Mouse (Mus musculus): ENCODE measurements around the gene Smim4. TPM values are rescaled to one million over a fixed set of nuclear protein-coding genes. Genes with fewer than 3 reads are reported as not detected.

The Smim4 gene
- polyA plus RNA-seq (2015; fragmentation: Nextera tagmentation; extraction: Ambion mirVana) = 210 and 212 TPM in 2 replicates

DNA sequence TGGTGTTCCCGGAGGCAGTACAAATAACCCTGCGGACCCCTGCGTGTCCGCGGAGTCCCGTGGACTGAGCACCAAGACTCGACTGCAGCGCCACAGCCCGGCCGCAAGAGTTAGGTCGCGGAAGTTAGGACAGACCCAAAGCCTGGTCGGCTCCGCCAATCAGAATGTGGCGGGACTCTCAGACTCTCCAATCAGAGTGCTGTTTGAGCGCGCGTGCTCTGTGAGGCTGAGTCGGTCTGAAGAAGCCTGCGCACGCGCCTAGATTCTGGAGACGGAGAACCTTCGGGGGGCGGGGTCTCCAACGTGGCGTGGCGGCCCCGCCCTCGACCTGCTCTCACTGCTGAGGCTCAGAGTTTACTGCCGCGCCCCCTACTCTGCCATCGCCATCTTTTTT lies at the start of gene Smim4:
Smim4 (minus strand) TSS at position 131 of the 394 bp plus-strand sequence.
- H3K4me1 ChIP-seq (replicated peaks; ENCODE audit: insufficient read depth, low read length) = peaks cover 30% of the 10 kb centered on the region
- peak; percentile 95 for ATAC-seq (replicated peaks; ENCODE audit: low FRiP score, low read depth)
- H3K9ac ChIP-seq (ENCODE audit: low read depth, low read length) = peak within 1 kb of the TSS; percentile 75
- no peaks in the 10 kb centered on the region for H3K27me3 ChIP-seq (ENCODE audit: insufficient read depth, low read length)
- H3K9me3 ChIP-seq (replicated peaks; ENCODE audit: low read length) = no peaks in the 10 kb centered on the region
- H3K4me2 ChIP-seq (ENCODE audit: low read length) = peak within 1 kb of the TSS; percentile 78
- TF ChIP-seq CTCF (IDR thresholded peaks at IDR 0.05; ENCODE audit: low read depth) = peak; percentile 69
- WGBS = under 1% methylated on average over 33 of the region's 33 CpGs
- H3K36me3 ChIP-seq (ENCODE audit: insufficient read depth, low read length) = no peaks in the 10 kb centered on the region
- peak within 1 kb of the TSS; percentile 57 for H3K4me3 ChIP-seq (replicated peaks; ENCODE audit: low read depth, low read length)
- H3K27ac ChIP-seq = peak within 1 kb of the TSS; percentile 88
- peak; percentile 100 for DNase-seq (ENCODE audit: low spot score)

DNA sequence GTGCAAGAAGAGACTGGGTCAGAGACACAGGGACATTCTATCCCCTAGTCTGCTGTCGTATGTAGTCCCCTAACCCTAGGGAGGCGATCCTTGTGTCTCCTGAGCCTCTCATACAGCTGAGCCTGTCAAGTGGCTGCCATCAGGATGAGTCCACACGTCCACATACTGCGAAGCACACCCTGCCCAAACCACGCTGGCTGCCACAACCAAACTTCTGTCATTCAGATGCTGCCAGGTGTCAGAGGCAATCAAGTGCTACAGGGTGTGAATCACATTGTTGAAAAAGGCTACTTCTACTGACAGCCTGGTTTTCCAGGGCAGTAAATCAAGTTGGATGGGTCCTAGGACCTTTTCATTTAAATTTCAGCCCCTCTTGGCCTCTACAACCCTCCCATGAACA lies 49.0 kb upstream of the Smim4 start:
- TF ChIP-seq CTCF (IDR thresholded peaks at IDR 0.05; ENCODE audit: low read depth) = no peak
- H3K4me1 ChIP-seq (replicated peaks; ENCODE audit: insufficient read depth, low read length) = no peaks in the 10 kb centered on the region
- H3K36me3 ChIP-seq (ENCODE audit: insufficient read depth, low read length) = peaks cover 96% of the 10 kb centered on the region
- no peak overlapping the region for H3K27ac ChIP-seq
- ATAC-seq (replicated peaks; ENCODE audit: low FRiP score, low read depth) (no peak), DNase-seq (ENCODE audit: low spot score) (no peak)
- H3K9me3 ChIP-seq (replicated peaks; ENCODE audit: low read length) = no peaks in the 10 kb centered on the region
- no peak overlapping the region for H3K4me2 ChIP-seq (ENCODE audit: low read length)
- no peak overlapping the region for H3K9ac ChIP-seq (ENCODE audit: low read depth, low read length)
- no peaks in the 10 kb centered on the region for H3K27me3 ChIP-seq (ENCODE audit: insufficient read depth, low read length)
- H3K4me3 ChIP-seq (replicated peaks; ENCODE audit: low read depth, low read length) = no peak overlapping the region
- 78% methylated on average over 5 of the region's 5 CpGs for WGBS

- ATAC-seq (replicated peaks; ENCODE audit: low FRiP score, low read depth) (no peak), DNase-seq (ENCODE audit: low spot score) (no peak)
- no peaks in the 10 kb centered on the region for H3K9me3 ChIP-seq (replicated peaks; ENCODE audit: low read length)
- no peaks in the 10 kb centered on the region for H3K4me1 ChIP-seq (replicated peaks; ENCODE audit: insufficient read depth, low read length)
- H3K27ac ChIP-seq = no peak overlapping the region
- H3K27me3 ChIP-seq (ENCODE audit: insufficient read depth, low read length) = no peaks in the 10 kb centered on the region
- TF ChIP-seq CTCF (IDR thresholded peaks at IDR 0.05; ENCODE audit: low read depth) = no peak
- H3K4me2 ChIP-seq (ENCODE audit: low read length) = no peak overlapping the region
- no peak overlapping the region for H3K9ac ChIP-seq (ENCODE audit: low read depth, low read length)
- peaks cover 96% of the 10 kb centered on the region for H3K36me3 ChIP-seq (ENCODE audit: insufficient read depth, low read length)
- H3K4me3 ChIP-seq (replicated peaks; ENCODE audit: low read depth, low read length) = no peak overlapping the region
- 86% methylated on average over 15 of the region's 16 CpGs for WGBS
Measured at GRCm38 (mm10) chr14:31177287-31177686, 48.5 kb upstream of the Smim4 start.

GRCm38 (mm10) chr14:31173537-31173936 lies 44.8 kb upstream of the Smim4 start:
- H3K9me3 ChIP-seq (replicated peaks; ENCODE audit: low read length) = no peaks in the 10 kb centered on the region
- H3K4me2 ChIP-seq (ENCODE audit: low read length) = no peak overlapping the region
- WGBS = 77% methylated on average over 7 of the region's 7 CpGs
- H3K4me3 ChIP-seq (replicated peaks; ENCODE audit: low read depth, low read length) = no peak overlapping the region
- H3K27ac ChIP-seq = no peak overlapping the region
- DNase-seq (ENCODE audit: low spot score) (no peak), ATAC-seq (replicated peaks; ENCODE audit: low FRiP score, low read depth) (no peak)
- 0 out of 2 replicates have a peak, but pooled peaks cover 4% of the 10 kb centered on the region for H3K4me1 ChIP-seq (replicated peaks; ENCODE audit: insufficient read depth, low read length)
- TF ChIP-seq CTCF (IDR thresholded peaks at IDR 0.05; ENCODE audit: low read depth) = no peak
- H3K9ac ChIP-seq (ENCODE audit: low read depth, low read length) = no peak overlapping the region
- H3K27me3 ChIP-seq (ENCODE audit: insufficient read depth, low read length) = no peaks in the 10 kb centered on the region
- H3K36me3 ChIP-seq (ENCODE audit: insufficient read depth, low read length) = peaks cover 75% of the 10 kb centered on the region

GRCm38 (mm10) chr14:31172781-31173455 lies 44.2 kb upstream of the Smim4 start:
- 66% methylated on average over 18 of the region's 18 CpGs for WGBS
- H3K36me3 ChIP-seq (ENCODE audit: insufficient read depth, low read length) = peaks cover 72% of the 10 kb centered on the region
- no peak for TF ChIP-seq CTCF (IDR thresholded peaks at IDR 0.05; ENCODE audit: low read depth)
- no peaks in the 10 kb centered on the region for H3K9me3 ChIP-seq (replicated peaks; ENCODE audit: low read length)
- ATAC-seq (replicated peaks; ENCODE audit: low FRiP score, low read depth) (no peak), DNase-seq (ENCODE audit: low spot score) (no peak)
- no peaks in the 10 kb centered on the region for H3K27me3 ChIP-seq (ENCODE audit: insufficient read depth, low read length)
- no peak overlapping the region for H3K27ac ChIP-seq
- H3K4me3 ChIP-seq (replicated peaks; ENCODE audit: low read depth, low read length) = no peak overlapping the region
- no peak overlapping the region for H3K9ac ChIP-seq (ENCODE audit: low read depth, low read length)
- H3K4me2 ChIP-seq (ENCODE audit: low read length) = no peak overlapping the region
- 0 out of 2 replicates have a peak, but pooled peaks cover 5% of the 10 kb centered on the region for H3K4me1 ChIP-seq (replicated peaks; ENCODE audit: insufficient read depth, low read length)

GRCm38 (mm10) chr14:31171821-31172220 lies 43.1 kb upstream of the Smim4 start:
- no peaks in the 10 kb centered on the region for H3K27me3 ChIP-seq (ENCODE audit: insufficient read depth, low read length)
- no peak overlapping the region for H3K4me2 ChIP-seq (ENCODE audit: low read length)
- 0 out of 2 replicates have a peak, but pooled peaks cover 5% of the 10 kb centered on the region for H3K4me1 ChIP-seq (replicated peaks; ENCODE audit: insufficient read depth, low read length)
- peaks cover 61% of the 10 kb centered on the region for H3K36me3 ChIP-seq (ENCODE audit: insufficient read depth, low read length)
- TF ChIP-seq CTCF (IDR thresholded peaks at IDR 0.05; ENCODE audit: low read depth) = no peak
- DNase-seq (ENCODE audit: low spot score) (no peak), ATAC-seq (replicated peaks; ENCODE audit: low FRiP score, low read depth) (no peak)
- no peak overlapping the region for H3K4me3 ChIP-seq (replicated peaks; ENCODE audit: low read depth, low read length)
- no peaks in the 10 kb centered on the region for H3K9me3 ChIP-seq (replicated peaks; ENCODE audit: low read length)
- no peak overlapping the region for H3K27ac ChIP-seq
- 96% methylated on average over 15 of the region's 15 CpGs for WGBS
- no peak overlapping the region for H3K9ac ChIP-seq (ENCODE audit: low read depth, low read length)
